Mouse (Mus musculus) ovary, postnatal 36 days (tissue): ENCODE measurements around the gene Prrg2.

Experiments used
- DNase-seq: peaks from one replicate; pipeline ENCODE4 v3.0.0; 2022; ENCODE audit warnings: low spot score, mixed read lengths

The Prrg2 gene

DNA sequence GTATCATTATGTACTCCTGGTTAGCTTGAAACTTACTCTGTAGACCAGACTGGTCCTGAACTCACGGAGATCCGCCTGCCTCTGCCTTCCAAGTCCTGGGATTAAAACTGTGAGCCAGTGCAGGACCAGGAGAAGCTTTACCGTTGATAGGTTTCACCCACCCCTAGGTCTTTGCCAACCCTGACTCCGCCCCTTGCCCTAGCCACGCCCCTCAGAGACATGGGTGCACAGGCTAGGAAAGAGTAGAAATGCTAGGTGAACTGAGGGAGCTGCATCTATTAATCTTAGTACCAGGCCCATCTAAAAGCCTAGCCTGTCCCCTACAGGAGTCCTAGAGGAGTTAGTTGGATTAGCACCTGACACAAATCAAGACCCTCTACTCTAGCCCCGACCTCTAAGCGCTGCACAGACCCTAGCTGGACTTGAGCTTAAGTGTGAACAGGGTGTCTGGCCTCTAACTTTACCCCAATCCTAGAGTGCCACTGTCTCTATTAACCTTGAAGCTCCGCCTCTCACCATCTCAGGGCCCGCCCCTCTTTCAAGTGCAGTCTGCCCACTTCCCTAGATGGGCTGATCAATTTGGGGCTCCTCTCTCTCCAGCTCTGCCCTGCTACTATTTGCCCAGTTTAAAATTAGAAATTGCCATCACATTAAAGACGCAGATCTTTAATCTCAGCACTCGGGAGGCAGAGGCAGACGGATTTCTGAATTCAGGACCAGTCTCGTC, 27.9 kb upstream of the Prrg2 start:
- no peak for DNase-seq

DNA sequence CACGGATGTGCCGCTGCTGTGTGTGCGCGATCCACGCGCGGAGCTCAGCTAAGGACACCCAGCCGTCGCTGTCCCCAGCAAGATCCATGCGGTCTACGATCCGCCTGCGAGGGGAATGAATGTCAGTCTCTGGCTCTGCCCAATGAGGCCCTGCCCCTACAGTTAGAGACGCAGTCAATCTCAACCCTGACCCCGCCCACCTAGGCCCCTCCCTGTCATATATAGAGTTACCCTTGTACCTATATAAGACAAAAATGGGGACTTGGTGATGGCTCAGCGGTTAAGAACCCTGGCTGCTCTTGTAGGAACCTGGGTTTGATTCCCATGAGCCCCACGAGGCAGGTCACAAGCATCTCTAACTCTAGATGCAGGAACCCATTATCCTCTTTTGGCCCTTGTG, 26.1 kb upstream of the Prrg2 start:
- no peak for DNase-seq

DNA sequence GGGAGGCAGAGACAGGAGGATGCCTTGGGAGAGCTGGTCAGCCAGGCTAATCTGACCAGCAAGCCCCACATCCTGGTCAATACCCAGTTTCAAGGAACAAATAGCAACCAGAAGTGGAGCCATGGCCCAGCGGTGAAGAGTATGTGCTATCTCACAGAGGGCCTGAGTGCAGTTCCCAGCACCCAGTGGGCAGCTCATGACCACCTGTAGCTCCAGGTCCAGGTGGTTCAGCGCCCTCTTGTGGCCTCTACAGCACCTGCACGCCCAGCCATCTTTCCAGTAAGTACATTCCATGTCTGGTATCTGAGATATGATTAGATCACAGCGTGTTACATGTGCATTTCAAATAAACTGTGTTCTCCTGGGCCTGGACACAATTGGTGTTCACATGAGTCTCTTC, 23.6 kb upstream of the Prrg2 start:
- DNase-seq = no peak

DNA sequence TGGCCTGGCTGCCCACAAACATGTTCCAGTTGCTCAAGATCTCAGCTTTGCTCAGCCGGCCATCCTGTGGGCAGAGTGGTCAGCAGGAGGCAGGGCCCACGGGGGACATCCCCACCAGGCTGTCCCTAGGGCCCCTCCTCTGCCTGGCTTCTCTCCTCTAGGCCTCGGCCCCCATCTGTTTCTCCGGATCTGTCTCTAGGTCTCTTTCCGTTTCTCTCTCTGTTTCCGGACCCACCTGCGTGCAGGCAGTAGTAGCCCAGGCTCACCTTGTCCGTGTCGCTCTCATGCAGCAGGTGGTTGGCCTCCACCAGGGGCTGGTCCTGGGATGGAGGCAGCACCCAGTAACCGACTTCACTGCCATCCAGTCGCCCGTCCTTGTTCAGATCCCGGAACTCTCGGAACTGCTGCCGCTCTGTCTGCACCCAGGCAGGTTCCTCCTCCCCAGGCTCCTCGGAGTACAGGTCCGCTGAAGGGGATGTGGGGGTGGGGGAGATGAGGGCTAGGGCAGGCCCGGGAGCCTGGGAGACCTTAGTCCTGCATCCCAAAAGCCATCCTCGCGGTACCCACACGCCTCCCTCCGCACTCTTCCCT, 20.9 kb upstream of the Prrg2 start:
- no peak for DNase-seq

DNA sequence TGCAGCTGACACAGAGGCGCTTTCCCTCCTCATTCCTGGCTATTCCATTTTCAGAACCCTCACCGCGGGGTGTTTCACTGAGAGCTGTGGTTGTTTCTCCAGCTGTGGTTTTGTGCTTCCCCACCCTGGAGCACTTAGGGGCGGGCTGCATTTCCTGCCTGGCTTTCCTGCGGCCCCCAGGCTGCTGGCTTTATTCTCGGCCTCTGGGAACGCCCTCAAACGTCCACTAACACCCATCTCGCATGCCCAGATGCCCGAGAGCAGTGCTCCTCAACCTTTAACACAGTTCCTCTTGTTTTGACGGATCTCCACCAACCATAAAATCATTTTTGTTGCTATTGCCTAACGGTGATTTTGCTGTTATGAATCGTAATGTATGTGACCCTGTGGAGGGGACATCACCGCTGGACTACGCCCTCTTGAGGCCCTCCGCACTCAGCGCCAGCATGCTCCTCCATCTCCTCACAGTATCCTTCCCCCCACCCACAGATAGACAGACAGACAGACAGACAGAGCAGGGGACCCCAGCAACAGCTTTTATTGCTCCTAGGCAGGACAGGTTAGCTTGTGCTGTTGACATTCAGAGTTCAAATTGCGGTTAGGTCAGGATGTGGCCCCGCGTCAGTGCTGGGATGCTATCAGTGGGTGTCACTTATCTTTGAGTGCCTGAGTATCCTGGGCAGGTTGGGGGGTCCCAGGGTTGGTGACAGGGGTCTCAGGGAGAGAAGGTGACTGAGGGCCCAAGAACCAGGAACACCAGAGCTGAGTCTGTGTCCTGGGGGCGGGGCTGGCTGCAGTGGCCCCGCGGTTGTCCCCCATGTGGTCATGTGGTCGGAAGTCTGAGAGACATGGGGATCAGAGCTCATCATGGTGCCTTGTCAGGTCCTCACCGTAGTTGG, 20.2 kb upstream of the Prrg2 start:
- no peak for DNase-seq

DNA sequence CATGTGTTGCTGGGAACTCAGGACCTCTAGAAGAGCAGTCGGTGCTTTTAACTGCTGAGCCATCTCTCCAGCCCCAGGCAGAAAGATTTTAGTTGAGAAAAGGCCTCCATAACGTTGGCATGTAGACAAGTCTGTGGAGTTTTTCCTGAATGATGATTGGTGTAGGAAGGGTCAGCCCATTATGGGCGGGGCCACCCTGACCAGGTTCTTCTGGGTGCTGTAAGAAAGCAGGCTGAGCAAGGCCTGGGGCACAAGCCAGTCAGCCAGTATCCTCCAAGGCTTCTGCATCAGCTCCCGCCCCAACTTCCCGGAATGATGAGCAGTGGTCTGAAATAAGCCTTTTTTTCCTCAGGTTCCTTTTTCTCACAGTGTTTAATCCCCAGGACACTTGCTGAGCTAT, 18.5 kb upstream of the Prrg2 start:
- DNase-seq = no peak

DNA sequence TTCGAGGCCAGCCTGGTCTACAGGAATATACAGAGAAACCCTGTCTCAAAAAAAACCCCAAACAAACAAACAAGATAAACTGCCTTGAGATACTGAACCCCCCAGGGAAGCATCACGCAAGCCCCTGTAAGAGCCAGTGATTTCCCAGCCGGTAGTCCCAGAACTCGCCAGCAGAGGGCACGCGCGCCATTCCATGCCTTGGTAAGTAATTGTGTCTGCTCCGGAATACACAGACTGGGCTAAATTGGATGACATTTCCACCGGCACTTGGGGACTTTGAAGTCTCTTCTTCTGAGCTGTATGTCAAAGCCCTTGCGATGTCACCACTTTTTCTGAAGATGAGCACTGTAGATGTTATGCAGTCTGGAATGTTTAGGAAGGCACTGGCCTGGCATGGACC, 17.4 kb upstream of the Prrg2 start:
- DNase-seq = peak; percentile 87

DNA sequence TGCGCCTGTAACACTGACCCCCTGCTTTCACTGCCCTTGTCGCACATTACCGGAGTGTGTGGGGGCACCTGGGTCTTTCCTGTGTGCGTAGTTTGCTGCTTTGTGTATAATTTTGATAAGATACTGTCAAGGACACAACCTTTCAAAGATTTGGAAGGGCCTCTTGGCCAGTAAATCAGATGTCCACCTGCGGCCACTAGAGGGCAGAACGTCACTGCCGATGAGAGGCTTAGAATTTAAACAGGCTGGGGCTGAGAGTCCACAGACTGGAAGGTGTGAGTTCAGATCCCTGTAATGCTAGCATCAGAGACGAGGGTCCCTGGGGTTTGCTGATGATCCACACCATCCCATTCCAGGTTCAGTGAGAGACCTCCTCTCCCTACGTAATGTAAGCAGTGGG, 16.0 kb upstream of the Prrg2 start:
- DNase-seq = peak; percentile 74

DNA sequence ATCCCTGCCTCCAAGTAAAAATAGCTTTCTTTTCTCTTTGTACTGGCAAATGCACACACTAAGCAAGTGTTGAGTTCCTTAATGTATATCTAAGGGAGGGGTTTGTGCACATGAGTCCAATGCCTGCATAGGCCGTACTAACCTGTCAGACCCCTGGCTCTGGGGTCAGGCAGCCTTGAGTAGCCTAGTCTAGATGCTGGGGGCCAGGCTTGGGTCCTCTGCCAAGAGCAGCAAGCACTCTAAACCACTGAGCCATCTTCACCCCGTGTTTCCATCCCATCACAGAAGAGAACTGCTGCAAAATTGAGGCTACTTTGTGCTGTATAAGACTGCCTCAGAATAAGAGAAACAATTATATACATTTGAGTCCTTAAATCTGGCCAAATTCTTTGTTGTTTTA, 15.4 kb upstream of the Prrg2 start:
- DNase-seq = no peak

DNA sequence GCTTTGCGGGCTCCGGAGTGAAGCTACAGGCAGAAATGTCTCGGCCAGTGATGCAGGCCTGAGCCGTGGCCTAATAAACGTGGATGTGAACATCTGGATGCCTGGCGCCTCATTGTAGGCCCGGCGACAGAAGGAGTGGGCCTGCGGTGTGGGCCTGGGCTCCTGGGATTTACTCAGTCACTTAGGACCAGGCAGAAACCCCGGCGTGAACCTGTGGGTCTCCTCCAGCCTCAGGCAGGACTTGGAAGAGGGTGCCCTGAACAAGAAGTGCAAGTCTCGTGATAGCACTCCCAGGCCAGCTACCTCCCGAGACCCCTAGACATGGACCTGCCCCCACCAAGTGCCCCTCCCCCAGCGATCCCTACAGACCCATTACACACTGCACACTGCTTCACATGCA, 14.8 kb upstream of the Prrg2 start:
- DNase-seq = no peak

DNA sequence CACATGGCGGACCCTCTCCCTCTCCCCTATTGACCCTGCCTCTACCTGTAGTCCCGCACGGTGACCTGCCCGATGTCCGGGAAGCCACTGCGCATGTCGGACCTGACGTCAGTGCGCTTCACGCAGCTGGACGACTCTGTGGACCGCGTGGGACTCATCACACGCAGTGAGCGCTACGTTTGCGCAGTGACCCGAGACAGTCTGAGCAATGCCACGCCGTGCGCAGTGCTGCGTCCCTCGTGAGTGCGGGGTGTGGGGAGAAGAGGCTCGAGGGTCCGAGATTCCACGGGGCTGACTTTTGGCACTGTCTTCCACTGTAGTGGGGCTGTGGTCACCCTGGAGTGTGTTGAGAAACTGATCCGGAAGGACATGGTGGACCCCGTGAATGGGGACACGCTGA, 14.0 kb upstream of the Prrg2 start:
- no peak for DNase-seq

DNA sequence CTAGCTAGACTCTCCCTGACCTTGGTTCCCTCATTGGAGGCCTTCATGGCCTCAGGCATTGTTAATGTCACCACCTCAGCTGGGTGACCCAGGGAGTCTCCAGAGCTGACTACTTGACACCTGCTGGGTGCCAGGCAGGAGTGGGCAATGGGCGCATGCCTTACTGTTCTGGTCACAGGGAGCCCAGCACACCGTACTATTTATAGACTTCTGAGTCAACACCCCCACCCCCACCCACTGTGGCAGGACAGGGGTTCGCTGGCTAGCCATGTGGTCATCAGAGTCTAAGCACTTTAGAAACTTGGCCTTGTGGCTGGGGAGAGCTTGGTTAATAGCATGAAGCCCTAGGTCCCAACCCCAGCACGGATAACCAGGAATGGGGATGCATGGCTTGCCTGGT, 12.9 kb upstream of the Prrg2 start:
- no peak for DNase-seq

DNA sequence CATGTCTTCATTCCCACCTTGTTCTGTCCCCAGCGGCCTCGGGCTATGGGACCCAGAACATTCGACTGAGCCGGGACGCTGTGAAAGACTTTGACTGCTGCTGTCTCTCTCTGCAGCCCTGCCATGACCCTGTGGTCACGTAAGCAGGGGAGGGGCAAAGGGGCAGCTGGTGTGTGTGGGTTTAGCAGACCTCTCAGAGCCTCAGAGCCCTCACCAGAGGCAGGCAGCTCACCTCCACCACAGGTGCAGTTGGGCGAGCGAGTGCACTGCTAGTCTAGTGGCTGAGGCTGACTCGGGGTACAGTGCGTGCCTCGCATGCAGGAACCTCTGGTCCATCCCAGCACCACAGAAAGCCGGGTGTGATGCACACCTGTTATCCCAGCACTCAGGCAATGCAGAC, 11.5 kb upstream of the Prrg2 start:
- DNase-seq = no peak

DNA sequence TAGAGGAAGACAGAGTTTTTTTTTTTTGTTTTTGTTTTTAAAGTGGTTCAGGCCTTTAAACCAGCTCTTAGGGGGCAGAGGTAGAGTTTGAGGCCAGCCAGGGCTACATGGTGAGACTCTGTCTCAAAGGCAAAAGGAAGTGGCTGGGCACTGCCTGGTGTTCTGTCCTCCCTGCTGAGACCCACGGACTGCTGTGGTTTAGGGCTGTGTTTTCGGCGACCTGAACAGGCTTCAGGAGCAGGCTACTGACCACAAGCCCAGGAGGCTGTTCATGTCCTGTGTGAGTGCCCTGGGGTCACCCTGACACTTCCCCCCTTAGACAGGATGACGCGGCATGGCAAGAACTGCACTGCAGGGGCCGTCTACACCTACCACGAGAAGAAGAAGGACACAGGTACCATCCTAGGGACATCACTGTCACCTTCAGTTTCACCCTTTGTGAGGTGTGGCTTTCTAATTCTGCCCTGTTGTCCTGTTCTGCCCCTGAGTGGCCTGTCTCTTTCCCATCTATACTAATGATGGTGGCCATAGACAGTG, 10.8 kb upstream of the Prrg2 start:
- no peak for DNase-seq

DNA sequence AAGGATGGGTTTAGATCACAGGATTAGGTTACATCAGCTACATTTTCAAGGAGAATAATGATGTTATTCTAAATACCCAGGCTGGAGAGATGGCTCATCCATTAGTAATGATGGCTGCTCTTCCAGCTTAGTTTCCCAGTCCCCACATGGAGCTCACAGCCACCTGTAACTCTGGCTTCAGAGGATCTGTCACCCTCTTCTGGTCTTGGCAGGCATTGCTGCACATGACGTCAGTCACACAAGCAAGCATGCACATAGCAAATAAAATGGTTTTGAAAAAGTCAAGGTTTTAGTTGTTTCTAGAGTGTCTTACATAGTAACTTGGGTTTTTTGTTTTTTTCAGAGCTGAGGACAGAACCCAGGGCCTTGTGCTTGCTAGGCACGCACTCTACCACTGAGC, 9.8 kb upstream of the Prrg2 start:
- DNase-seq = no peak

DNA sequence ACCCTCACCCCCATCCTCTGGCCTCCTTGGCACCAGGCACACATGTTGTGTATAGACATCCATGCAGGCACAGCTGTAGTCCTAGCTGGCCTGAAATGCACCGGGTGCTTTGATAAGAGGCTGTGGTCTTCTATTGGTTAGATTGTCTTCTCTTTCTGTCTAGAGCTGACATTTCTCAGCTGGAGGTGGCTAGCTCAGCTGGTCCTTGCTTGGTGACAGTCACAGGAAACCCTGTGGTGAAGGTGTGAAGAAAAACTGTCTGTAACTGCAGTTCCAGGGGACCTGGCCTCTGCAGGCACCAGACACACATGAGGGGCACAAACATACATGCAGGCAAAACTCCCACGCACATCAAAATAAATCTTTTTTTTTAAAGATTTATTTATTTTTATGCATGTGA, 7.2 kb upstream of the Prrg2 start:
- no peak for DNase-seq

DNA sequence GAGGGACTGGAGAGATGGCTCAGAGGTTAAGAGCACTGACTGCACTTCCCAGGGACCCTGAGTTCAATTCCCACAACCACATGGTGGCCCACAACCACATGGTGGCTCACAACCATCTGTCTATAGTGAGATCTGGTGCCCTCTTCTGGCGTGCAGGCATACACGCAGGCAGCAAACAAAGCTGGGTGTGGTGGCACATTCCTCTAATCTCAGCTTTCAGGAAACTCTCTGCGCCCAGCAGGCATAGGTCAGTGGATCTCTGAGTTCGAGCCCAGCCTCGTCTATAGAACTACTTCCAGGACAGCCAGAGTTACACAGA, 5.5 kb upstream of the Prrg2 start:
- no peak for DNase-seq

DNA sequence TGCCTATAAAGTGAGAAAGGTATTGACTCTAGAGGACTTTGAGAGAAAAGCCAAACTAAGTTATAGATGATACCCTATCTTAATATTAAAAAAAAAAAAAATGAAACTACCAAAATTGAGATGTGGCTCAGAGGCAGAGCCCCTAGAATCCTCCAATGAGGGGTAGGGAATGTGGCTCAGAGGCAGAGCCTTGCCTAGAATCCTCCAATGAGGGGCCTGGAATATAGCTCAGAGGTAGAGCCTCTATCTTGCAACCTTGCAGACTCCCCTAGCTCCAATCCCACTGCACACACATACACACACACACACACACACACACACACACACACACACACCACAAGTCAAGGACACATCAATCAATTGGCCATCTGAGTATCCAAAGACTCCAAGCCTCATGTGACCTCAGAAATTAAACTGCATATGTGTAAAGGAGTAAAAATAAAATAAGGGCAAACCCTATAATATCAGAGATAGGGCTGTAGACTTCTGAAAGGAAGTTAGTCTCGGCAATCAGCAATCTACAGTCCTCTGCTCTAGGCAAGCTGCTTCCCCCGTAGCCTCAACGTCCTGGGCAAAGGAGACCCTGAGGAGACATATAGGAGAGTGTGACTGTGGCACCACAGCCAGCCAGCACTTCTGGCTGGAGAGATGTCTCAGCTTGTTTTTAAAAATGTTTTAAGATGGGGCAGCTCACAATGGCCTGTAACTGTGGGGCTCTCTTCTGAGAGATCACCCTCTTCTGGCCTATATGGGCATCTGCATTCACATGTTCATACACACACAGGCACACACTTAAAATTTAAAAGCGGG, 4.9 kb upstream of the Prrg2 start:
- no peak for DNase-seq

DNA sequence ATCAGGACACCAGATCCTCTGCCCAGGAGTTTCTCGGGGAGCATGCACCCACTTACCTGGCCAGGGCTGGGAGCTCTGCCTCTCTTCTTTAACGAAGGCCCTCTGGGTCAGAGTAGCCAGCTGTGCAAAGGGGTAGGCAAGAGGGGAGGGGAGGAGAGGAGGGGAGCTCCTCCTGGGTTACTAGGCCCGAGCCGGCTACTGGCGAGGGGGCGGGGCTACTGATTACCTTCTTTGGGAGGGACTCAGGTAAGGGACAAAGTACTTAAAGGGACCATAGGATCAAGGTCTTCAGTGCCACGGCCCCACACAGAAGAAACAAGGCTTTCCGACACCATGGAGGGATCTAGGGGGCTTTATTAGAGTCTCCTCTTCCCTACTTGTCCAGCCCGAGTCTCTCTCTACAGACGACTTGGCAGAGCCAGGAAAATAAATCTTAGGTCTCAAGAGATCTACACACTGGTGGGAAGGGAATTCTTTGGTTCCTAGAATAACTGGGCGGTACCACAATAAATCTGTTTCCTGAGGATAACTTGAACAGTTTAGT, 873 bp downstream of the Prrg2 start:
- DNase-seq = no peak

DNA sequence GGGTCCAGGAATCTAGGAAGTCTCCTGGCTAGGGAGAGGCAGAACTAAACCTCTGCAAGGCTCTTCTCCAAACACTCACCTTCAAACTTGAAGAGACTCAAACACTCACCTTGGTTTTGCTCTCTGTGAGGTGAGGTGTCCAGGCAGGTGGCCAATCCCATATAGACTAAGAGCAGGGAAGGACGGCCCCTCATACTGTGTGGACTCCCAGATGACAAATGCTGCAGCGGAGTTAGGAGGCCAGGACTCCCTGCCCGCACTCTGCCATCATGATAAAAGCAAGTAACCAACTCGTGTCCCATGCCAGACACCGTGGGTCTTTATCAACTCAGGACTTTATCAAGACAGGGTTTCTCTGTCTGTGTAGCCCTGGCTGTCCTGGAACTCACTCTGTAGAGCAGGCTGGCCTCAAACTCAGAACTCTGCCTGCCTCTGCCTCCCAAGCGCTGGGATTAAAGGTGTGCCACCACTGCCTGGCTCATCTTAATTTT, 1.8 kb downstream of the Prrg2 start:
- DNase-seq = no peak

DNA sequence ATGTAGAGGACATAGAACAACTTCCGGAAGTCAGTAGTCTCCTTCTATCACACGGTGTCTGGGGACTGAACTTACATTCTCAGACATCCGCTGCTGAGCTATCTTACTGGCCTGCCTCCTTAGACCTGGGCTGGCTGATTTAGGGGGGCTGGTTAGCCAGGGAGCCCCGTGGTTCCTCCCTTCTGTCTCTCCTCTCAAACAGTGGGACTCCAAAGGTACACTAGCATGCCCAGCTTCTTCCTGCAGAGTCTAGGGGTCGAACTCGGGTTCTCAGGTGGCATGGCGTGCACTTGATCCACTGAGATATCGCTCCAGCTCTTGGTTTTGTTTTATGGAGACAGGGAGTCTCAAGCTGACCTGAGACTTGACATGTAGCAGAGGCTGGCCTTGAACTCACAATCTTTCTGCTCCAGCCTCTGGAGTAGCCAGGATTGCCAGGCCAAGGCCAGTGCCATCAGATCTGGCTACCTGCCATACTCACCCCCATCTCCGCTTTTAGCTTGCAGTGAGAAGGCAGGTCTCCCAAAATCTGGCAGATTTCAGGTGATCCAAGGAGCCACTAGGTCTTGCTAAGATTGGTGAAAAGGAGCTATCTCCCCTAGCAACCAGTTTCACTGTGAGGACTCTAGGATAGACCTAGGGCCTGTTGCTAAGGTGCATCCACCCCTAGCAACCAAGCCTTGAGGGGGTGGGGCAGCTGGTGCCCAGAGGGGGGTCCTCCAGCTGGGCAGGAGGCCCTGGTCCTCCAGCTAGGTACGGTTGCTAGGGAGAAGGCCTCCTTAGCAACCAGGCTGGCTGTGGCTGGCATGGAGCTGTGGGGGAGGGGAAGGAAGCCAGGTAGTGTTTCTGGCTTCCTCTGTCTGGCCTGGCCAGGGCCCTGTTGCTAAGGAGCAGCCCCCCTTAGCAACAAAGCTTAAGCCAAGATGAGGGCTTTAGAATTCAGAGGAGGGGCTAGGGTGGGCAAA, 3.6 kb downstream of the Prrg2 start:
- DNase-seq = no peak
